Mouse (Mus musculus): ENCODE results near the gene 4933405O20Rik. TPM values are rescaled to one million over a fixed set of nuclear protein-coding genes. Genes with fewer than 3 reads are reported as not detected.

4933405O20Rik gene
- polyA plus RNA-seq (2015; fragmentation: Nextera tagmentation; extraction: Ambion mirVana) = not detected in 2 replicates

DNA sequence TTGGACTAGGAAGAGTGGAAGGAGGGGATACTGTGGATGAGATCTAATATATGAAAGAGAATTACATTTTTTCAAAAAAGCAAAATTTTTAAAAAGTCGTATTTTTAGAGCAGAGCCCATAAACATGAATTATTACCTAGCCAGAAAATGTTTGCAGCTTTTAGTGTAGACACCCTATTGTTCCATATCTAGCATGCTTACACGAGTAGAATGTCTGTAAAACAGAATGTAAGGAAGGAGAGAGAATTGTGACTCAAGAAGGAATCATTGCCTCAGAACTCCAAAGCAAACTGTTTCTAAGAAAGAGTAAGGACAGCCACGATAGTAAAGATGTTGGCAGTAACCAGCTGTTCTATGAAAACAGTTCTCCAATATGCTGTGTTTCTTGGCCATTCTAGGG is at the start of gene 4933405O20Rik:
4933405O20Rik (plus strand) TSS at position 301 of the 400 bp plus-strand sequence.

Measured in neural tube, postnatal 0 days (tissue).